Mouse (Mus musculus): Measurements from ENCODE around the gene Nav2.

GRCm38 (mm10) chr7:49452274-49452673 lies 543.8 kb downstream of the Nav2 start:
- TF ChIP-seq CTCF (IDR thresholded peaks at IDR 0.05; ENCODE audit: borderline replicate concordance, extremely low read depth, insufficient read depth, insufficient read length) (no peak), POLR2A (IDR thresholded peaks at IDR 0.05; ENCODE audit: borderline replicate concordance, extremely low read depth, insufficient read depth, insufficient read length, poor library complexity, severe bottlenecking) (no peak)
